Mouse (Mus musculus) heart, embryonic 16.5 days (tissue): ENCODE measurements at regions not wholly inside any gene's neighbourhood (a gene's known extent, or its start where the extent isn't known, plus 50 kb on each side); places are given as distances from the start of the nearest gene placed in this dataset.

ENCODE experiments used
- ATAC-seq: fragments of 200-750 bp; cut with Nextera tagmentation; replicated peaks from 2 replicates; pipeline ENCODE4 v1.8.0; 2017; ENCODE audit warnings: moderate number of reproducible peaks; ENCODE audit not compliant: insufficient read depth, low FRiP score; ENCODE audit errors: extremely low read depth
- H3K27ac ChIP-seq: fragments of 300-500 bp; sonication (generic); 2 replicates; pipeline ENCODE4 v1.5.1; 2014; ENCODE audit warnings: mild to moderate bottlenecking, low read length, control low read depth, moderate library complexity
- H3K27me3 ChIP-seq: fragments of 300-500 bp; sonication (generic); 2 replicates; pipeline ENCODE4 v1.6.1; 2014; ENCODE audit warnings: low read length, mixed read lengths; ENCODE audit not compliant: control insufficient read depth, insufficient read depth
- H3K36me3 ChIP-seq: fragments of 300-500 bp; sonication (generic); 2 replicates; pipeline ENCODE4 v1.6.1; 2014; ENCODE audit not compliant: control insufficient read depth, insufficient read depth
- H3K4me1 ChIP-seq: fragments of 300-500 bp; sonication (generic); 2 replicates; pipeline ENCODE4 v1.6.1; 2014; ENCODE audit warnings: low read length, mixed read lengths; ENCODE audit not compliant: control insufficient read depth, insufficient read depth
- H3K4me2 ChIP-seq: fragments of 300-500 bp; sonication (generic); 2 replicates; pipeline ENCODE4 v1.6.1; 2014; ENCODE audit warnings: low read depth, mild to moderate bottlenecking, control low read depth, low read length
- H3K4me3 ChIP-seq: fragments of 300-500 bp; sonication (generic); 2 replicates; pipeline ENCODE4 v1.5.1; 2014; ENCODE audit warnings: mild to moderate bottlenecking, control low read depth, low read length
- H3K9ac ChIP-seq: fragments of 300-500 bp; sonication (generic); 2 replicates; pipeline ENCODE4 v1.6.1; 2014; ENCODE audit warnings: low read length, control low read depth
- H3K9me3 ChIP-seq: fragments of 300-500 bp; sonication (generic); replicated peaks from 2 replicates; pipeline ENCODE4 v1.6.1; 2016; ENCODE audit warnings: low read length; ENCODE audit not compliant: control insufficient read depth
- WGBS: fragments of 180-500 bp; shearing (Covaris S2); extraction: QIAGEN DNeasy Blood & Tissue Kit; methylation state at CpG from one replicate; pipeline ENCODE4 v1.1.7; 2014; 5-methylcytosine and 5-hydroxymethylcytosine counted together

DNA sequence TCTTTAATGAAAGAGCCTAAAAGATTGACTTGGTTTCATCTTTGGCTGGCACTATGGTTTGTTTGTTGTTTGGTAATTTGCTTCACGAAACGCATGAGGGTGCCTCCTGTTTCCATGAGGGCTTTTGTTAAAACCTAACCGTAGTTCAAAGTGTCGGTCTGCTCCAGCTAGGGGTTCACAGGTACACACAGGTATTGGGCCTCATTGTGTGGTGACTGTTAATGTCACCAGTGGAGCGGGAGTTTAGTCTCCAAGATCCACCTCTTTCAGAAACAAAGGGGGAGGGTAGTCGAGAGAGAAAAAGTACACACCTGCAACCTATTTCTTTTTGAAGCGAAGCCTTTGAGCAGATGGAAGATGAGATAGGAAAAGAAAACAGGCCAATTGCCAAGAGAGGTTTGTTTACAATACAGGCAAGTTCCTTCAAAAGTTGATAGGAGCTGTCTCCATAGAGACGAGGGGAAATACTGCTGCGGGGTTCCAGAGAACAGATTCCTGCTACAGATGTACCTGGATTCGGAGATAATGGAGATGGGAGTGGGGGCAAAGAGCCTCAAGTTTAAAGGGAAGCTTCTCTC, 273.9 kb downstream of the Ndfip2 start:
- Histone ChIP-seq H3K27ac (no peak overlapping the region), H3K4me2 (no peak overlapping the region), H3K9ac (no peak overlapping the region), H3K27me3 (no peaks in the 10 kb centered on the region), H3K9me3 (peaks cover 8% of the 10 kb centered on the region), H3K36me3 (no peaks in the 10 kb centered on the region), H3K4me1 (no peaks in the 10 kb centered on the region), H3K4me3 (no peak overlapping the region)
- 59% methylated on average over 10 of the region's 10 CpGs for WGBS
- no peak for ATAC-seq

DNA sequence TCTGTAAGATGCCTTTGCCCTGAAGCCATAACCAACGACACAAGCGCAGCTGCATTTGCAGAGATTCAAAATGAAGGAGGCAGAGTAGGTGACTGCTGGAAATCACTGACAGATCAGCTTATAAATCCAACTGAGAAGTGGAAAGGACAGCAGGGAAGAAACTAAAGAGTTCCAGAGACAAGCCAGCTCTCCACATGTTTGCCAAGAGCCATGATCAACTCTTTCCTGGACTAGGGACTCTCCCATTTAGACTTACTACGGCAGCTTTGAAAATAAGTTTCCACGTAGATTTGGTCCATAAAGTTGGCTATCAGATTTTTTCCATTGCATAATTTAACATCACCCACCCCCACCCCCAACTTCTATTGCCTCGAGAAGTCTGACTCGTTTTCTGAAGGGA, 269.7 kb downstream of the Ndfip2 start:
- Histone ChIP-seq H3K9ac (no peak overlapping the region), H3K27me3 (no peaks in the 10 kb centered on the region), H3K4me3 (no peak overlapping the region), H3K36me3 (no peaks in the 10 kb centered on the region), H3K27ac (no peak overlapping the region), H3K9me3 (no peaks in the 10 kb centered on the region), H3K4me1 (no peaks in the 10 kb centered on the region), H3K4me2 (no peak overlapping the region)
- no peak for ATAC-seq
- WGBS, result 70% methylated on average over 6 of the region's 6 CpGs

DNA sequence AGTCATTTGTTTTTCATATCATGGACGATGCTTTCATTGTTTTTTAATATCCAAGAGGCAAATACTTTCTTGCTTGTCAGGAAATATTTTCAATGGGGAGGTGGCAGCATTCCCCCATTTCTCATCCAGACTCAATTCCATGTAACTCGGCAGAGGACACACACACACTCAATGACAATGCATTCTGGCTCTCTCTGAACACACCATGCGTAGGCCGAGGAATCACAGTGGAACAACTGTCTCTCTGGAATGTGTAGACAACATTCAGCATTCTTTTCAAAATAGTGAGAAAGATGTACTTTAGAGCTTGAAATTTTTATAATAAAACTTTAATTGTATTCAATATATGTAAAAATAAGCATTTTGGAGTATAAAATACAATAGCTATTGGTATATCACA, 265.5 kb downstream of the Ndfip2 start:
- Histone ChIP-seq H3K27ac (no peak overlapping the region), H3K4me2 (no peak overlapping the region), H3K27me3 (no peaks in the 10 kb centered on the region), H3K4me1 (peaks cover 9% of the 10 kb centered on the region; the same call in 1 of the 2 replicates), H3K36me3 (no peaks in the 10 kb centered on the region), H3K4me3 (no peak overlapping the region), H3K9me3 (no peaks in the 10 kb centered on the region), H3K9ac (no peak overlapping the region)
- WGBS, result 87% methylated on average over 4 of the region's 4 CpGs
- ATAC-seq, result no peak

- Histone ChIP-seq H3K9me3 (no peaks in the 10 kb centered on the region), H3K27me3 (no peaks in the 10 kb centered on the region), H3K4me2 (no peak overlapping the region; the same call in 1 of the 2 replicates), H3K4me1 (peaks cover 9% of the 10 kb centered on the region; the same call in 1 of the 2 replicates), H3K27ac (no peak overlapping the region), H3K36me3 (no peaks in the 10 kb centered on the region), H3K4me3 (no peak overlapping the region), H3K9ac (no peak overlapping the region)
- WGBS, result 15% methylated on average over 1 of the region's 1 CpGs
- ATAC-seq, result peak; percentile 77
Measured at GRCm38 (mm10) chr14:105522279-105522678, 263.9 kb downstream of the Ndfip2 start.

DNA sequence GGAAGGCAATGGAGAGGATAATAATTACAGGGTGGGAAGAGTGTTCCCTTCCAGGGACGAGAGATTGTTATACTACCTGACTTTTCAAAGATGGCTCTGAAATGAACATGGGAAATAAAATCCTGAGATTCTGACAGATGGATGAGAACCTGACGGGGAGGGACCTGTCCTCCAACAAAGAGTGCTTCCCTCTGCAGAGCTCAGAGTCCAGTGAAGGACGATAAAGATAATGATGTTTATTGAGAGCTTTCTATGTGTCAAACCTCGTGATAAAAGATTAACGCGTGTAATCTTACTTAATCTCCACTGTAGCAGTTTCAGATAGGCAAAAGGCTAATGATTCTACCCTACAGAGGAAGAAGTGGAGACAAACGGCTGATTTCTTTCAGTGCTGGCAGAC, 260.3 kb downstream of the Ndfip2 start:
- H3K4me3 ChIP-seq, result no peak overlapping the region
- no peak for ATAC-seq
- peaks cover 9% of the 10 kb centered on the region; the same call in 1 of the 2 replicates for H3K4me1 ChIP-seq
- H3K4me2 ChIP-seq, result no peak overlapping the region
- no peaks in the 10 kb centered on the region for H3K36me3 ChIP-seq
- no peak overlapping the region for H3K27ac ChIP-seq
- 42% methylated on average over 7 of the region's 7 CpGs for WGBS
- H3K27me3 ChIP-seq, result no peaks in the 10 kb centered on the region
- no peaks in the 10 kb centered on the region for H3K9me3 ChIP-seq
- no peak overlapping the region for H3K9ac ChIP-seq

GRCm38 (mm10) chr14:105514413-105514812, 256.0 kb downstream of the Ndfip2 start:
- no peak overlapping the region for H3K9ac ChIP-seq
- H3K27ac ChIP-seq, result no peak overlapping the region
- 55% methylated on average over 9 of the region's 9 CpGs for WGBS
- H3K27me3 ChIP-seq, result no peaks in the 10 kb centered on the region
- no peaks in the 10 kb centered on the region for H3K9me3 ChIP-seq
- H3K4me2 ChIP-seq, result no peak overlapping the region
- no peak for ATAC-seq
- no peaks in the 10 kb centered on the region for H3K4me1 ChIP-seq
- H3K36me3 ChIP-seq, result no peaks in the 10 kb centered on the region
- H3K4me3 ChIP-seq, result no peak overlapping the region

DNA sequence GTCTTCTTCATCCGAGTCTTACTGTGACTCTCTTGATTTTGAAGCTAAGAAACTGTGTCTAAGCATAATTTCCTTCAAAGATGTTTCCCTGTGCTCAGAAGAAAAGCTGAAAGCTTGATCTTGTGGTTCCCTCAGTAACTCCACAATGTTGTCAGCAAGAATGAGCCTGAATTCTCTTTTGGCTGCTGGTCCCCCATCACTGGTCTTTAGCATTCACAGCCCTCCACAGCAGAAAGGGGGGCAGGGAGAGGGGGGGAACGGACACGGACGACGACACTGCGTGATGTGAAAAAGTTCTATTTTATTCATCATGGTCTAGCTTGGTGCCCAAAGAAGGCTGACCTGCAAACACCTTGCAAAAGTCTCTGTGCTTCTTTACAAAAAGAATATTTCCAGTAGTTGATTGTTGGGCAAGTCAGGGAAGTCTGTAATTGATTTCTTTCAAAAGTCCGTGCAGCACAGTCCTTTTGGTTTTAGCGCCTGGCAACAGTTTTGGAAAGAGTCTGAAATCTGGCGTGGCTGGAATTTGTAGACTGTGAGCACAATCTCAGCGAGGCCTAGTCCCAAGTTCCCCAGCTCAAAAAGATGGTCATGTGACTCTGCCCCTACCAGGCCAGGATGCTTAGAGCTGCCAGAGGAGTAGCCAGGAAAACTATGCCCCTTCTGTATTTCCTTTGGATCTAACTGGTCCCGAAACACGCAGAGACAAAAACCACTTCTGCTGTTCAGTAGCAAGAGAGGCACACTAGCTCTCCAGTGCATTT, 254.7 kb downstream of the Ndfip2 start:
- Histone ChIP-seq H3K4me1 (no peaks in the 10 kb centered on the region), H3K4me2 (no peak overlapping the region), H3K9me3 (no peaks in the 10 kb centered on the region), H3K36me3 (no peaks in the 10 kb centered on the region), H3K27ac (no peak overlapping the region), H3K27me3 (no peaks in the 10 kb centered on the region), H3K4me3 (no peak overlapping the region), H3K9ac (no peak overlapping the region)
- WGBS, result 85% methylated on average over 12 of the region's 12 CpGs
- ATAC-seq, result no peak

- H3K4me3 ChIP-seq, result no peak overlapping the region
- no peaks in the 10 kb centered on the region for H3K9me3 ChIP-seq
- 77% methylated on average over 4 of the region's 4 CpGs for WGBS
- no peak overlapping the region for H3K4me2 ChIP-seq
- no peaks in the 10 kb centered on the region for H3K27me3 ChIP-seq
- H3K4me1 ChIP-seq, result no peaks in the 10 kb centered on the region
- no peak overlapping the region for H3K27ac ChIP-seq
- no peaks in the 10 kb centered on the region for H3K36me3 ChIP-seq
- ATAC-seq, result no peak
- no peak overlapping the region for H3K9ac ChIP-seq
Measured at GRCm38 (mm10) chr14:105511826-105512225, 253.5 kb downstream of the Ndfip2 start.

- WGBS, result 81% methylated on average over 3 of the region's 3 CpGs
- ATAC-seq, result no peak
Measured at GRCm38 (mm10) chr14:105511135-105511534, 252.8 kb downstream of the Ndfip2 start.

More at GRCm38 (mm10) chr14:105511135-105511534, 252.8 kb downstream of the Ndfip2 start:
- Histone ChIP-seq H3K9me3 (no peaks in the 10 kb centered on the region), H3K27ac (no peak overlapping the region), H3K4me3 (no peak overlapping the region), H3K27me3 (no peaks in the 10 kb centered on the region), H3K4me2 (no peak overlapping the region), H3K9ac (no peak overlapping the region), H3K4me1 (no peaks in the 10 kb centered on the region), H3K36me3 (no peaks in the 10 kb centered on the region)
